Mouse (Mus musculus) T-helper 1 cell (primary cell): Measurements from ENCODE around the gene Smarcc1.

Source experiments
- in situ Hi-C: fragments of 300-600 bp; cut with MboI, MseI; formaldehyde crosslinking; loops from one replicate; pipeline ENCODE4 v1.15.1; 2025; ENCODE audit warnings: high pct_unique_total_duplicates

The Smarcc1 gene

GRCm38 (mm10) chr9:110230395-110231071 lies 113.0 kb downstream of the Smarcc1 start:
- in situ Hi-C loops: no loop called here

DNA sequence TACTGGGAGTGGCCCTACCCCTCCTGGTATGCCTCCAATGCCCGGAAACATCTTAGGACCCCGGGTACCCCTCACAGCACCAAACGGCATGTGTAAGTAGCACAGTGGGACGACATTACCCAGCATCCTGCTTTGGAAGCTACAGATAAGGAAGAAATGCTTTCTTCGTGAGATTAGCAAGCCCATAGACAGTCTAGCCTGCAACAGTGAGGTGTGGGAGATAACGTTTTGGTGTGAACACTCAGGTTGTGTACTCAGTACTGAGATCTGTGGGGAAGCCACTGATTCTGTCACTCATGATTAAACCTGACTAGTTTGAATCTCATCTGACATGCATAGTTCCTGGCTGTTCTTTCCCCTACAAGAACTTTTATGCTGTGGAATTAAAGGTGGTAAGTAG lies 117.5 kb downstream of the Smarcc1 start:
- in situ Hi-C loops: no loop called here

DNA sequence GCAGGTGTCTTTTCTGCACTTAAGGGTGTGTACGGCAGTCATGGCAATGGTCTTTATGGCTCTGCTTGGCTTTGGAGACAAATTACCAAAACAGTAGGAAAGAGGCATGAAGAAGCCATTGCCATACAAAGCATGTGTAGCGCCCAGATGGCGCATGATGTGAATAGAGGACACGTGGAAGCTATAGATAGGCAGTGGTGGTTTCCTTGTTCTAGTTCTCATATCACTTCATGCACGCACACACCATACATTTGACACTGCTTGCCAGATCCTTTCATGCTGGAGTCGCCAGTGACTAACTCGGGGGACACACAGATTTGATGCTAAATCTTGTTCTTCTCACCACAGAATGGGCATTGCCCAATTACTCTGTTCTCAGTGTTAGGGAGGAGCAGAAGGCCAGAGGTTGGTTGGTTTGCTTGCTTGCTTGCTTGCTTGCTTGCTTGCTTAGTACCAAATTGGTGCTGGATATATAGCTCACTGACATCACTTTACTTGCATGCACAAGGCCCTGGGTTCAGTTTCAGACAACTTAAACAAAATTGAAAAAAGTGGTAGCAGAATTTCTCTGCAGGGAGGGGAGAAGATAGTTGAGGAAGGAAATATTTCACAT lies 125.8 kb downstream of the Smarcc1 start, which contains the start of gene Cspg5:
TSS of gene Cspg5 (plus strand) at position 563 of the 613 bp plus-strand sequence.
- in situ Hi-C loops: loop anchor here (10.0 kb wide), 2 partner anchors 1259 to 1419 kb away; partner anchors contain the start of genes Celsr3 and Ucn2

- in situ Hi-C loops: loop anchor here (10.0 kb wide), 2 partner anchors 1260 to 1420 kb away; partner anchors contain the start of genes Celsr3 and Ucn2
Observed at GRCm38 (mm10) chr9:110244567-110244888, 127.0 kb downstream of the Smarcc1 start.

- in situ Hi-C loops: loop anchor here (5.0 to 10.0 kb wide), 3 partner anchors 62 to 1420 kb away; partner anchors contain the start of genes Celsr3, Elp6 and Ucn2
Observed at GRCm38 (mm10) chr9:110244889-110245589, 127.5 kb downstream of the Smarcc1 start.

DNA sequence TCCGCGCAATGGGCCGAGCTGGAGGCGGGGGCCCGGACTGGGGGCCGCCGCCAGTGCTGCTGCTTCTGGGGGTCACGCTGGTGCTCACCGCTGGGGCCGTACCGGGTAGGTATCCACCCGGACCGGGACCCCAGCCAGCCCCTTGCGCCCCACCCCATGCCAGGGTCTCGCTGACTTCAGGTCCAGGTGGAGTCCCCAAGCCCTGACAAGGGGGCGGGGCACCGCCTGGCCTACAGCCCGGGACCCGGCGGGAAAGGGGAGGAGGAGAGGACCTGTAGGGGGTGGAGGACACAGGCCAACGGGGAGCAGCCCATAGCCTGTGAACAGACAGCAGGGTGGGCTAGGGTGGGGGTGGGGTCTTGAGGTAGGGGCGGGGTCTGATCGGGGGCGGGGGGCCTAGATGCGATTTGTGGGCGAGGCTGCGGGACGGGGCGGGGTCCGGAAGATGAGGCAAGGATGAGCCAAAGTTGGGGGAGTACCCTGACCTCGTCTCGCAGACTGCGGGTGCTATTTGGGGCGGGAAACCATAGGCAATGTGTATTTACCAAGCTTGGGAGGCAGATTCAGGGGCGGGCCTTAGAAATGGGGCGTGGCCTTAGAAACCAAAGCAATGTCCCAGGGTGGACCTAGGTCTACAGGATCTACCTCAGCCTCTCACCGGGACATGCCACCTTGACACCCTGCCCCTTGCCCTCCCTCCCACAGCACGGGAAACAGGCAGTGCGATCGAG lies 128.2 kb downstream of the Smarcc1 start:
- in situ Hi-C loops: loop anchor here (5.0 to 10.0 kb wide), 3 partner anchors 62 to 1421 kb away; partner anchors contain the start of genes Celsr3, Elp6 and Ucn2

DNA sequence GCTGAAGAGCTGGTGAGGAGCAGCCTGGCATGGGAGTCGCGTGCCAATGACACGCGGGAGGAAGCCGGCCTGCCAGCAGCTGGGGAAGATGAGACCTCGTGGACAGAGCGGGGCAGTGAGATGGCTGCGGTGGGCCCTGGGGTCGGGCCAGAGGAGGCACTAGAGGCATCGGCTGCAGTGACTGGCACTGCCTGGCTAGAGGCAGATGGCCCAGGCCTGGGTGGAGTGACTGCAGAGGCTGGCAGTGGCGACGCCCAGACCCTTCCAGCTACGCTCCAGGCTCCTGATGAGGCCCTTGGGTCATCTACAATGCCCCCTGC lies 128.8 kb downstream of the Smarcc1 start:
- in situ Hi-C loops: loop anchor here (5.0 to 10.0 kb wide), 3 partner anchors 61 to 1421 kb away; partner anchors contain the start of genes Celsr3, Elp6 and Ucn2

- in situ Hi-C loops: loop anchor here (5.0 to 10.0 kb wide), 3 partner anchors 60 to 1422 kb away; partner anchors contain the start of genes Celsr3, Elp6 and Ucn2
Observed at GRCm38 (mm10) chr9:110247049-110247448, 129.5 kb downstream of the Smarcc1 start.

GRCm38 (mm10) chr9:110248861-110249260 lies 131.4 kb downstream of the Smarcc1 start:
- in situ Hi-C loops: loop anchor here (5.0 to 10.0 kb wide), 3 partner anchors 58 to 1424 kb away; partner anchors contain the start of genes Celsr3, Elp6 and Ucn2

DNA sequence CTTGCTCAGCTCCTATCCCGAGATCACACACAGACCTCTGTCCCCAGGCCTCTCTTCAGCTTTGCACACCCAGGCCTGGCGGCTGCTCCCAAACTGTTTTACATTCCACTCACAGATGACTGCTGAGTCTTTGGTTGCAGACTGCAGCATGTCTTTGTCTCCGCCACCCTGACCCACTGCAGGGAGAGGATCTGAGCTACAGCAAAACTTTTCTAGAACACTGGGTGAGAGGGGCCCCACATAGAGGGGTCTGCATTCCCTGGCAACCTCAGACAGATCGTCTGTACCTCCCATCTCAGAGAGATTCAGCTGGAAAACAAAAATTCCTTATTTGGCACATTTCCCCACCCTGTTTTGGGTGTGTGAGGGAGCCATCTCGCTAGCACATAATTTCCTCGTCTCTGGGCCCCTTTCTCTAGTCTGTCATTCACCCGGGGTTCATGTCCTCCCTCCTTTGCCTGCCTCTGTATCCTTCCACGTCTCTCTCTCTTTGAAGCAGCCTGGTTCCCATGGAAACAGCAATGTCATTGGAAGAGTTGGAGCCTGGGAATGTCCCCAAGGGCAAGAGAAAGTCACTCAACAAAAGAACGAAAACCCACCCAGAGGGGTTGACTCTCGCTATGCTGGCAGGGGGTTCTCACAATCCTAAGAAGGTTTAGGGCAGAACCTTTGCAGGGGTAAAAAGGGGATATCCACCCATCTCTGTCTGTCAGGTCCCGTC lies 132.5 kb downstream of the Smarcc1 start:
- in situ Hi-C loops: loop anchor here (5.0 to 10.0 kb wide), 3 partner anchors 57 to 1425 kb away; partner anchors contain the start of genes Celsr3, Elp6 and Ucn2

DNA sequence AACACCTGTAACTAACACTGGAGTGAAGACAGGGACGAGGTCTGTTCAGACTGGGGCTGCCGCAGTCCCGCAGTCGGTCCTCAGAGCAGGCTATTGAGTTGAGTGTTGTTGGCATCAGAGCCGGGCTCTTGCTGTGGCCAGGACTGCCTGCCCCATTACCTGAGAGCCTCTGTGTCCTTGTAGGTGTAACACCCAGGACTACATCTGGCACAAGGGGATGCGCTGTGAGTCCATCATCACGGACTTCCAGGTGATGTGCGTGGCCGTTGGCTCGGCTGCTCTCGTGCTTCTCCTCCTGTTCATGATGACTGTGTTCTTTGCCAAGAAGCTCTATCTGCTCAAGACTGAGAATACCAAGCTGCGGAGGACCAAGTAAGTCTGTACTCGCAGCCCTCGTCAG lies 133.3 kb downstream of the Smarcc1 start:
- in situ Hi-C loops: no loop called here

DNA sequence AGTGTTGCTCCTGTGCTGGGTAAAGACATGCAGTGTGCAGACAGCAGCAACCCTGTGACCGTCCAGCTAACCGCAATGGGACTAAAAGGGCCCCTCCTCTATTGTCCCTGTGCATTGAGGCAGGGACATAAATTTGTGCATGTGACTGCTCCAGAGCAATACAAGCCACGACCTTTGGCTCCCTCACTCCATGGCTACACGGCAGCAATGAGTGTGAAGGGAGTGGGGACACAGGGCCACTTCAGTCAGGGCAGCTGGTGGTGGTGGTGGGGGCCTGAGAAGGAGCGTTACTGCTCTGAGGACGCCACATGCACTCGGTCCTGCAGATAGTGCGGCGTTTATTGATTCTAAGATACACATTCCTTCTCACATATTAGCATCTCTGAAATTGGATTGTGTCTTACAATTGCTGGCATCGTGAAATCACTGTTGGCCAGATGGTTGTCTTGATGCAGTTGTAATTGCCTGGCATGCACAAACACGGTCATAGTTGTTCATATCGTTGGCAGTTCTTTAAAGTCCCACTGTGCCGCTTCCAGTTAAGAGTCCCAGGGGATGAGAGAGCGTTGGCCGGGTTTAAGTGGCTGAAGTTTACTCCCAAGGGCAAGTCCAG lies 138.0 kb downstream of the Smarcc1 start:
- in situ Hi-C loops: no loop called here

DNA sequence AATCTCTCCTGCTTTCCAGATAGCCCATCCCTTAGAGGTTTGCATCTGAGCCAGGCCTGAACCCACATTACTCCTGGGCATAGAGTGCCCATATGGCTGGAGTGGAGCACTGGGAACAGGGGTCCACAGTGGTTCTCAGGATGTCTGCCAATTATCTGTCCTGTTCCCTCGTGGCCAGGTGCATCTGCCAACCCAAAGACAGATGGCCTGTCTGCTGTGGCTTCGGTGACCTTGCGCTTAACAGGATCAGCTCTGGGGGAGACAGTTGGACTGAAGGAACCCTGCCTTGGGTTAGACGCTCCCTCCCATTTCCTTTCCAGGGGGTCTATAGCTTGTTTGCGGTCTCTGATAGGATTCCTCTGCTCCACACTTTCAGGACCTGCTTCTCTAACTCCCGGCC lies 141.1 kb downstream of the Smarcc1 start:
- in situ Hi-C loops: no loop called here

DNA sequence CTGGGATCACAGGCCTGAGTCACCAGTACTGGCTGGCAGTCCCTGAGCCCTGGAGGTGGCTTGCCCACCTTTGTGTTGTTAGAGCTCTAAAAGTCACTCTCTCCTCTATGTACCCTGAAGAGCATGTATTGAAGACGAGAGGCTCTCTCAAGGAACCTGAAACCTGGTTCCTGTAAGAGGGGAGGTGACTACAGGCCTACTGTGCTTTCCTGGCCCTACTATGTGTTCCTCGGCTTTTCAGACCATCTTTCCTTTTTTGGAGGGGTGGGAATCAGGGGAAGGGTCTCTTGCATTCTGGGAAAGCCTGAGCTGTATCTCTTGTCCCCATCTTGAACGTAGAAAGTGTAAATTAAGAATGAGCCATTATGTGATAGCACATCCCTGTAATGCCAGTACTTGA lies 141.6 kb downstream of the Smarcc1 start:
- in situ Hi-C loops: no loop called here

DNA sequence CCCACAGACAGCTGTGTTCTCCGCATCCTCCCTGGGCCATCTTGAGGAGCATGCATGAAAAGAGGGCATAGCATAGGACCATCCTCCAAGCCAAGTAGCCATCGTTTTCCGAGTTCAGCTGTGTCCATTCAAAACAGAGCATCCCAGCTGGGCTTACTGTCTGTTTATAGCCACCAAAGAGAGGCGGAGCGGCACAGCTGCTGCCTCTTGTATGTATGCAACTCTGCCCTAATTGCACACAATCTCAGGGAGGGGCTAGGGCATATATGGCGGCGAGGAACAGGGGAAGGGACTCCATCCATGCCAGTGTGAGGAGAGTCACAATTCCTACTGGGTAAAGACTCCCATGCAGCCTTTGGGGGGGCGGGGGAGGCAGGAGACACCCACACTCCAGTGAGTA lies 145.7 kb downstream of the Smarcc1 start:
- in situ Hi-C loops: no loop called here

DNA sequence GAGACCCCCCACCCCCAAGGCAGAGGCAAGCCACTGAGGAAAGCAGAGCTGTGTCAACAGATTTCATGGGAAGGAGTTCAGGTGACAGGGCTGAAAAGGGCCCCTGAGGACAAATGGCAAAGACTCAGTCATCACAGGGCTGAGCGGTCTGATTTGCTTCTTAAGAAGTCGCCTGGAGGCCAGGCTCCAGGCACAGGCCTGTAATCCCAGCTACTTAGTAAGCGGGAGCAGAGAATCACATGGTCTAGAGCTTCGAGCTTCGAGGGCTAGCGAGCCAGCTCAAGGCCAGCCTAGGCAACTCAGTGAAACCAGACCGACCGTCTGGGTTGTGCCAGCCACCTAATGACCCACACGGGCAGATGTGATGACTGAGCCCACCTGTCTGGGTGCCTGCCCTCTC lies 147.5 kb downstream of the Smarcc1 start:
- in situ Hi-C loops: no loop called here

- in situ Hi-C loops: no loop called here
Observed at GRCm38 (mm10) chr9:110268416-110268815, 150.9 kb downstream of the Smarcc1 start.

- in situ Hi-C loops: no loop called here
Observed at GRCm38 (mm10) chr9:110272330-110272729, 154.8 kb downstream of the Smarcc1 start.

GRCm38 (mm10) chr9:110273507-110273906 lies 156.0 kb downstream of the Smarcc1 start:
- in situ Hi-C loops: no loop called here

GRCm38 (mm10) chr9:110275882-110276281 lies 158.4 kb downstream of the Smarcc1 start:
- in situ Hi-C loops: no loop called here
